Comparison of ENCODE assay signal across 18 mouse cellular contexts in the genomic region with DNA sequence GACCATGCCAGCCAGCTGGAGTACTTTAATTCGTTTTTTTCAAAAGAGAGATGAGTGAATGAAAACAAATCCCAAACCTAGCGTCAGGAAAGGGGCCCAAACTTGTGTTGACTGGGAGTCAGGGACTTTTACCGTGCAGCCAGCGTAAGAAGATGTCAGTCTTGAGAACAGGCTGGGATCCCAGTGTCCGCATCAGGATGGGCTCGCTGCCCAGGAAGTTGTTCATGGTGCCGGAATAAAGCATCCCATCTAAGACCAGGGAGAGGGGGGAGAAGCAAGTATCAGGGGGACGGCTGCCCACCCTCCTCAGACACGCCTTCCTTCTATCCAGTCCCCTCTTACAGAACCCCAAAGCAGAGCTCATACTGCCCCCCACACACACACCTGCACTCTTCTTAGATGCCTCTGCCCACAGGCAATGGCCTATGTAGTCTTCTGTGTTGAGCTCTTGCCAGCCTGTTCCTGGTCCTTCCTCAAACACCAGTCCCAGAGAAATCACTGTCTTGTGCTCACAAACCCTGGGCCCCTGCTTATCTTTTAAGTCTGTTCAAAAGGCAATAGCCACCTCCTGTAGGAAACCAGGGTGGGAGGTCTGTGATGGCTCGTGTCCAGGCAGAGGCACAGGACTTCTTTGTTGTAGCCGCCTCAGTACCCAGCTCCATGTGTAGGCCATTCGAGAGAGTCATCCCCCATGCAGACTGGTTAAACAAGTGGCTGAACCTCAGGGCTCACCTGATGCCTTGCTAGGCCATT. TPM values are rescaled to one million over a fixed set of nuclear protein-coding genes. Genes with fewer than 3 reads are reported as not detected.
DNase-seq lines count a peak whose midpoint lies in the region; ATAC-seq and TF ChIP-seq lines count a peak whose summit lies in the region.
"Had no signal": no experiment of that assay in that cellular context is flagged by ENCODE, and none has a peak within 500 bp of the region (broad histone marks: within the 10 kb centered on the region; RNA-seq: fewer than 3 reads in every experiment).

No protein-coding gene starts in this region.

- H3K9me3 ChIP-seq in heart, embryonic 12.5 days (replicated peaks), result no peaks in the 10 kb centered on the region
- H3K9me3 ChIP-seq in limb, embryonic 10.5 days (replicated peaks), result no peaks in the 10 kb centered on the region
- H3K9me3 ChIP-seq: forebrain, embryonic 12.5 days; heart, embryonic 10.5 days; liver, embryonic 13.5 days had no signal

- H3K4me2 ChIP-seq in heart, embryonic 12.5 days, result no peak overlapping the region
- H3K4me2 ChIP-seq: liver, embryonic 13.5 days had no signal

- 67% methylated on average over 12 of the region's 12 CpGs for WGBS in heart, embryonic 12.5 days
- 85% methylated on average over 12 of the region's 12 CpGs for WGBS in limb, embryonic 10.5 days
- WGBS in small intestine, adult 2 months, result 30% methylated on average over 12 of the region's 12 CpGs

- no peak for ATAC-seq in heart, embryonic 12.5 days (ENCODE audit: insufficient number of reproducible peaks, low FRiP score)

- H3K27ac ChIP-seq in heart, embryonic 12.5 days (ENCODE audit: poor library complexity, severe bottlenecking), result no peak overlapping the region
- H3K27ac ChIP-seq in limb, embryonic 10.5 days, result peak overlapping the region; percentile 84; the same call in 1 of the 2 replicates
- peak overlapping the region; percentile 36 for H3K27ac ChIP-seq in small intestine, adult 2 months (ENCODE audit: insufficient read depth, low read depth, low read length)
- H3K27ac ChIP-seq: forebrain, embryonic 12.5 days; liver, embryonic 13.5 days had no signal

- H3K9ac ChIP-seq in heart, embryonic 12.5 days, result no peak overlapping the region
- H3K9ac ChIP-seq: forebrain, embryonic 12.5 days; liver, embryonic 13.5 days; lung, embryonic 14.5 days had no signal

- no peak for TF ChIP-seq POLR2A in small intestine, adult 2 months (IDR thresholded peaks at IDR 0.05; ENCODE audit: low read depth, low read length)

- DNase-seq in heart, adult 11 months, result peak; percentile 90
- peak; percentile 30 for DNase-seq in right cerebral cortex, postnatal 4 days
- DNase-seq in right cerebral cortex, postnatal 36 days (ENCODE audit: low spot score in 2 of 2), result no peak
- no peak for DNase-seq in limb, embryonic 10.5 days (ENCODE audit: low spot score)
- no peak for DNase-seq in ovary, postnatal 14 days (ENCODE audit: low spot score)
- DNase-seq in cerebellum, adult 8-10 months, result no peak
- DNase-seq: kidney, adult 2 months; kidney, postnatal 10 days; liver, embryonic 13.5 days; lung, postnatal 36 days; right cerebral cortex, postnatal 25 days; thymus, adult 2 months had no signal

- H3K4me1 ChIP-seq in heart, embryonic 12.5 days (replicated peaks), result peaks cover 34% of the 10 kb centered on the region
- peaks cover 35% of the 10 kb centered on the region for H3K4me1 ChIP-seq in limb, embryonic 10.5 days
- H3K4me1 ChIP-seq in small intestine, adult 2 months (ENCODE audit: control insufficient read depth, insufficient read depth, insufficient read length, low read length), result peaks cover 55% of the 10 kb centered on the region

- no peak overlapping the region for H3K4me3 ChIP-seq in heart, embryonic 12.5 days
- no peak overlapping the region for H3K4me3 ChIP-seq in limb, embryonic 10.5 days
- no peak overlapping the region for H3K4me3 ChIP-seq in small intestine, adult 2 months (ENCODE audit: low read depth, low read length)
- H3K4me3 ChIP-seq: liver, embryonic 13.5 days had no signal

- no peak for TF ChIP-seq CTCF in small intestine, adult 2 months (IDR thresholded peaks at IDR 0.05; ENCODE audit: extremely low read depth, insufficient read length, insufficient replicate concordance, low read depth, low read length)

- no peaks in the 10 kb centered on the region for H3K36me3 ChIP-seq in heart, embryonic 12.5 days
- no peaks in the 10 kb centered on the region for H3K36me3 ChIP-seq in limb, embryonic 10.5 days
- peaks cover 59% of the 10 kb centered on the region for H3K36me3 ChIP-seq in small intestine, adult 2 months (ENCODE audit: control insufficient read depth, insufficient read depth, low read length)
- H3K36me3 ChIP-seq: heart, embryonic 10.5 days had no signal

- peaks cover 74% of the 10 kb centered on the region for H3K27me3 ChIP-seq in heart, embryonic 12.5 days (replicated peaks)
- peaks cover 49% of the 10 kb centered on the region for H3K27me3 ChIP-seq in limb, embryonic 10.5 days (ENCODE audit: low read depth, poor library complexity, severe bottlenecking)
- no peaks in the 10 kb centered on the region for H3K27me3 ChIP-seq in small intestine, adult 2 months (ENCODE audit: control insufficient read depth, insufficient read depth, low read length)
- H3K27me3 ChIP-seq: CH12.LX had no signal

RNA-seq across cellular contexts. Expression of gene Sema4a, which starts 10.4 kb away (rescaled TPM):
- 0.92 and 1.3 TPM in 2 replicates for polyA plus RNA-seq in heart, embryonic 12.5 days (2016; fragmentation: Nextera tagmentation; extraction: Ambion mirVana)
- 4.7 and 6.7 TPM in 2 replicates for polyA plus RNA-seq in limb, embryonic 10.5 days (2016; fragmentation: Nextera tagmentation; extraction: Ambion mirVana)
- polyA plus RNA-seq in small intestine, adult 2 months (2012; rRNA removed), result 137 and 321 TPM in 2 replicates

RNA-seq across cellular contexts. Expression of gene Slc25a44, which starts 25.6 kb away (rescaled TPM):
- polyA plus RNA-seq in heart, embryonic 12.5 days (2016; fragmentation: Nextera tagmentation; extraction: Ambion mirVana), result 14.1 and 14.3 TPM in 2 replicates
- 16.7 and 18.0 TPM in 2 replicates for polyA plus RNA-seq in limb, embryonic 10.5 days (2016; fragmentation: Nextera tagmentation; extraction: Ambion mirVana)
- polyA plus RNA-seq in small intestine, adult 2 months (2012; rRNA removed), result 19.7 and 44.8 TPM in 2 replicates

RNA-seq across cellular contexts. Expression of gene Pmf1, which starts 40.4 kb away (rescaled TPM):
- polyA plus RNA-seq in heart, embryonic 12.5 days (2016; fragmentation: Nextera tagmentation; extraction: Ambion mirVana), result 100 and 104 TPM in 2 replicates
- polyA plus RNA-seq in limb, embryonic 10.5 days (2016; fragmentation: Nextera tagmentation; extraction: Ambion mirVana), result 197 and 220 TPM in 2 replicates
- polyA plus RNA-seq in small intestine, adult 2 months (2012; rRNA removed), result 52.3 and 108 TPM in 2 replicates

RNA-seq across cellular contexts. Expression of gene Lmna, which starts 59.2 kb away (rescaled TPM):
- 108 and 113 TPM in 2 replicates for polyA plus RNA-seq in heart, embryonic 12.5 days (2016; fragmentation: Nextera tagmentation; extraction: Ambion mirVana)
- 9.2 and 14.5 TPM in 2 replicates for polyA plus RNA-seq in limb, embryonic 10.5 days (2016; fragmentation: Nextera tagmentation; extraction: Ambion mirVana)
- polyA plus RNA-seq in small intestine, adult 2 months (2012; rRNA removed), result 209 and 353 TPM in 2 replicates

Comparison
In these comparisons a context has a peak if more than half of its experiments do, and no peak if none do; other contexts are left out.
1. DNase-seq: peak in heart, adult 11 months (single experiment) and right cerebral cortex, postnatal 4 days (single experiment); none in right cerebral cortex, postnatal 36 days (0 of 2), limb, embryonic 10.5 days (single experiment), ovary, postnatal 14 days (single experiment) and cerebellum, adult 8-10 months (single experiment).
2. RNA of gene Sema4a, which starts 10.4 kb away (polyA plus RNA-seq): 137 to 321 TPM in small intestine, adult 2 months; 4.7 to 6.7 TPM in limb, embryonic 10.5 days and 0.92 to 1.3 TPM in heart, embryonic 12.5 days; every median in the first group is over 10 times any median in the second.